Mouse (Mus musculus) liver, embryonic 11.5 days (tissue): ENCODE measurements around the gene Depdc7. TPM values are rescaled to one million over a fixed set of nuclear protein-coding genes. Genes with fewer than 3 reads are reported as not detected.
A peak's percentile ranks its signal among the peaks of the same experiment; 100 is the strongest.

Experiments
- ATAC-seq: fragments of 200-750 bp; cut with Nextera tagmentation; replicated peaks from 2 replicates; pipeline ENCODE4 v1.8.0; 2017; ENCODE audit warnings: moderate number of reproducible peaks, mild to moderate bottlenecking, moderate TSS enrichment, moderate library complexity; ENCODE audit not compliant: low FRiP score
- DNase-seq: peaks from one replicate; pipeline ENCODE4 v3.0.0-alpha.2; 2017; ENCODE audit warnings: low spot score
- H3K27ac ChIP-seq: fragments of 300-500 bp; sonication (generic); 2 replicates; pipeline ENCODE4 v1.5.1; 2014; ENCODE audit warnings: mild to moderate bottlenecking, low read depth, low read length, control low read depth
- H3K27me3 ChIP-seq: fragments of 300-500 bp; sonication (generic); replicated peaks from 2 replicates; pipeline ENCODE4 v1.6.1; 2014; ENCODE audit warnings: low read length, mixed read lengths; ENCODE audit not compliant: control insufficient read depth, insufficient read depth
- H3K36me3 ChIP-seq: fragments of 300-500 bp; sonication (generic); 2 replicates; pipeline ENCODE4 v1.6.1; 2014; ENCODE audit warnings: mild to moderate bottlenecking, low read length, moderate library complexity, mixed read lengths; ENCODE audit not compliant: control insufficient read depth, insufficient read depth
- H3K4me1 ChIP-seq: fragments of 300-500 bp; sonication (generic); replicated peaks from 2 replicates; pipeline ENCODE4 v1.6.1; 2014; ENCODE audit warnings: low read length, mixed read lengths; ENCODE audit not compliant: control insufficient read depth, insufficient read depth
- H3K4me2 ChIP-seq: fragments of 300-500 bp; sonication (generic); 2 replicates; pipeline ENCODE4 v1.6.1; 2014; ENCODE audit warnings: mild to moderate bottlenecking, control low read depth, moderate library complexity
- H3K4me3 ChIP-seq: fragments of 300-500 bp; sonication (generic); 2 replicates; pipeline ENCODE4 v1.5.1; 2014; ENCODE audit warnings: low read depth, low read length, control low read depth
- H3K9ac ChIP-seq: fragments of 300-500 bp; sonication (generic); 2 replicates; pipeline ENCODE4 v1.6.1; 2014; ENCODE audit warnings: low read depth, low read length, control low read depth
- H3K9me3 ChIP-seq: fragments of 300-500 bp; sonication (generic); 2 replicates; pipeline ENCODE4 v1.6.1; 2016; ENCODE audit warnings: low read length, inconsistent platforms, mixed read lengths; ENCODE audit not compliant: control insufficient read depth
- WGBS: fragments of 180-500 bp; shearing (Covaris S2); extraction: QIAGEN DNeasy Blood & Tissue Kit; methylation state at CpG from one replicate; pipeline ENCODE4 v1.1.7; 2014; 5-methylcytosine and 5-hydroxymethylcytosine counted together
- polyA plus RNA-seq: library from polyadenylated mRNA; unstranded; fragments of >200 nt; fragmentation: Nextera tagmentation; extraction: Ambion mirVana; gene quantifications from 2 replicates; pipeline ENCODE4 v1.2.1, GENCODE M21; 2014

The Depdc7 gene
- polyA plus RNA-seq, 1 experiment from 2014 or later = 10.3 TPM

GRCm38 (mm10) chr2:104710670-104711370 is 31.9 kb downstream of the Depdc7 start:
- Histone ChIP-seq H3K9me3 (no peaks in the 10 kb centered on the region), H3K27ac (no peak overlapping the region), H3K4me3 (peak overlapping the region; percentile 82), H3K4me1 (no peaks in the 10 kb centered on the region), H3K27me3 (peaks cover 8% of the 10 kb centered on the region; the same call in 1 of the 2 replicates), H3K9ac (no peak overlapping the region), H3K4me2 (peak overlapping the region; percentile 81), H3K36me3 (no peaks in the 10 kb centered on the region)
- WGBS = 28% methylated on average over 6 of the region's 6 CpGs
- DNase-seq (no peak), ATAC-seq (no peak)

- 65% methylated on average over 6 of the region's 6 CpGs for WGBS
These were observed 32.8 kb downstream of the Depdc7 start for GRCm38 (mm10) chr2:104709786-104710337.

GRCm38 (mm10) chr2:104704355-104704754 is 38.3 kb downstream of the Depdc7 start:
- Histone ChIP-seq H3K4me1 (no peaks in the 10 kb centered on the region), H3K4me3 (no peak overlapping the region), H3K9me3 (no peaks in the 10 kb centered on the region), H3K27ac (no peak overlapping the region), H3K27me3 (no peaks in the 10 kb centered on the region), H3K36me3 (no peaks in the 10 kb centered on the region), H3K9ac (no peak overlapping the region), H3K4me2 (no peak overlapping the region)
- ATAC-seq (no peak), DNase-seq (no peak)
- WGBS = 81% methylated on average over 3 of the region's 3 CpGs

More at GRCm38 (mm10) chr2:104709786-104710337, 32.8 kb downstream of the Depdc7 start:
- Histone ChIP-seq H3K9me3 (no peaks in the 10 kb centered on the region), H3K4me3 (no peak overlapping the region), H3K27ac (no peak overlapping the region), H3K4me2 (no peak overlapping the region), H3K36me3 (no peaks in the 10 kb centered on the region), H3K9ac (no peak overlapping the region), H3K4me1 (no peaks in the 10 kb centered on the region), H3K27me3 (peaks cover 8% of the 10 kb centered on the region; the same call in 1 of the 2 replicates)
- DNase-seq = no peak
- ATAC-seq = no peak

GRCm38 (mm10) chr2:104703158-104703557 is 39.5 kb downstream of the Depdc7 start:
- H3K27me3 ChIP-seq = no peaks in the 10 kb centered on the region
- H3K36me3 ChIP-seq = no peaks in the 10 kb centered on the region
- H3K9me3 ChIP-seq = no peaks in the 10 kb centered on the region
- no peak overlapping the region for H3K4me3 ChIP-seq
- WGBS = 85% methylated on average over 3 of the region's 3 CpGs
- no peak overlapping the region for H3K4me2 ChIP-seq
- no peak overlapping the region for H3K27ac ChIP-seq
- ATAC-seq (no peak), DNase-seq (no peak)
- no peaks in the 10 kb centered on the region for H3K4me1 ChIP-seq
- no peak overlapping the region for H3K9ac ChIP-seq

DNA sequence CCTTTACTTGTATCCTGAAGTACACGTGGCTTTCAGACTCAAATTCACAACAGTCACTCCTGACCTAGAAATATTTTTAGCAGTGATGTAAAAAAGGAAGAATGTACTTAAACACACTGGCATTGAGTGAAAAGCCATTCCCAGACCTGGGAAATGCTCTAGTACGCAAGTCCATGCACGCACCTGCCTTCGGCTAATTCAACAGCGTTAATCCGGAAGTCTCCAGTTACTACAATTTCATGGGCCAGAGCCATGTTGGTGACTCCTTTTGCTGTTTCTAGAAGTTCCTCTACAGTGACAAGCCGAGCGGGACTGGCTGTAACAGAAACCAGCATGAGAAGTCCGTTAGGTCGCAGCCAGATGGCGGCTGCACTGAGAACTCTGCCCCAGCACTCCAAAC is 43.0 kb downstream of the Depdc7 start:
- Histone ChIP-seq H3K4me1 (no peaks in the 10 kb centered on the region), H3K9me3 (no peaks in the 10 kb centered on the region), H3K27ac (no peak overlapping the region), H3K27me3 (no peaks in the 10 kb centered on the region), H3K4me2 (no peak overlapping the region), H3K36me3 (no peaks in the 10 kb centered on the region), H3K9ac (no peak overlapping the region), H3K4me3 (no peak overlapping the region)
- ATAC-seq (no peak), DNase-seq (no peak)
- WGBS = 84% methylated on average over 11 of the region's 11 CpGs

GRCm38 (mm10) chr2:104692551-104692950 is 50.1 kb downstream of the Depdc7 start:
- no peaks in the 10 kb centered on the region; the same call in 1 of the 2 replicates for H3K4me1 ChIP-seq
- no peak overlapping the region for H3K4me2 ChIP-seq
- ATAC-seq = no peak
- 55% methylated on average over 2 of the region's 2 CpGs for WGBS
- no peak overlapping the region for H3K4me3 ChIP-seq
- no peaks in the 10 kb centered on the region for H3K27me3 ChIP-seq
- H3K27ac ChIP-seq = no peak overlapping the region
- no peaks in the 10 kb centered on the region for H3K36me3 ChIP-seq
- H3K9me3 ChIP-seq = no peaks in the 10 kb centered on the region
- no peak for DNase-seq
- no peak overlapping the region for H3K9ac ChIP-seq

- Histone ChIP-seq H3K9ac (no peak overlapping the region), H3K9me3 (no peaks in the 10 kb centered on the region), H3K4me2 (no peak overlapping the region), H3K27ac (no peak overlapping the region), H3K36me3 (no peaks in the 10 kb centered on the region), H3K4me3 (no peak overlapping the region), H3K27me3 (no peaks in the 10 kb centered on the region), H3K4me1 (no peaks in the 10 kb centered on the region; the same call in 1 of the 2 replicates)
- ATAC-seq (no peak), DNase-seq (no peak)
- WGBS = 47% methylated on average over 4 of the region's 4 CpGs
These were observed 52.0 kb downstream of the Depdc7 start for GRCm38 (mm10) chr2:104690720-104691119.

DNA sequence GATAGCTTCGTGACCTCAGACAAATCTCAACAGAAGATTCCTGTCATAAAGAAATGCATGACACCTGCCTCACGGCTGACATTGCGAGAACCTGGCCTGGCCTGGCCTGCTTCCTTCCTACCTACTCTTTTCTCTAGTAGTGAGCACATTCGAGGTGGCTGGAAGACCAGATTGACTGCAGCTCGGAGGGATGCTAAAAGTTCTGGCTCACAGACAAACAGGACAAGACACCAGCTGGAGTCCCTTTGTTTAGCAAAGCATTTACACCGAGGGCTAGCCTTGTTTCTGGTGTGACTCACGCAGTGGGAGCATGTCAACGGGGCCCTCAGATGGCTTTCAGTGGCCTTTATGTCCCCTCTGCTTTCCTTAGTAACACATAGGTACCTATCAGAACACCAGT is 54.0 kb downstream of the Depdc7 start:
- no peak overlapping the region for H3K27ac ChIP-seq
- ATAC-seq (no peak), DNase-seq (no peak)
- peaks cover 4% of the 10 kb centered on the region; the same call in 1 of the 2 replicates for H3K36me3 ChIP-seq
- no peaks in the 10 kb centered on the region; the same call in 1 of the 2 replicates for H3K4me1 ChIP-seq
- H3K9ac ChIP-seq = no peak overlapping the region
- no peak overlapping the region for H3K4me3 ChIP-seq
- 75% methylated on average over 8 of the region's 8 CpGs for WGBS
- H3K9me3 ChIP-seq = no peaks in the 10 kb centered on the region
- no peaks in the 10 kb centered on the region for H3K27me3 ChIP-seq
- no peak overlapping the region for H3K4me2 ChIP-seq

DNA sequence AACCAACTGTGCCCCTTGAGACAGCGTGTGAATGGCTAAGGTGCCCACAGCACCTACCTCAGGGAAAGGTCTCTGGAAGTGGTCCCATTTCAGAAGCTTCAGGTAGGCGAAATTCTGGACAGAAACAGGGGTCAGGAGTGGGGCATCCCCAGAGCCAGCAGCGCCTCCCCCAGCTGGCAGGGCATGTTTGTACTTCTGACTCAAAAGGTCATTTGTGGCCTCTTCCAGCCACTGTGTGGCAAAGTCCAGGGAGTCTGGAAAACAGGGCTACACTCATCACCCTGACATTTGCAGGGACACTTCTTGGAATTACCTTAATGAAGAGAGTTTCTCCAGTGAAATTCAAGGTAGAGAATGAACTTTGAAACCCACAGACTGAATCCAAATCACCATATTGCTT is 54.4 kb downstream of the Depdc7 start:
- ATAC-seq (no peak), DNase-seq (no peak)
- Histone ChIP-seq H3K27me3 (no peaks in the 10 kb centered on the region), H3K4me2 (no peak overlapping the region), H3K4me3 (no peak overlapping the region), H3K9me3 (no peaks in the 10 kb centered on the region), H3K36me3 (peaks cover 5% of the 10 kb centered on the region; the same call in 1 of the 2 replicates), H3K27ac (no peak overlapping the region), H3K4me1 (no peaks in the 10 kb centered on the region; the same call in 1 of the 2 replicates), H3K9ac (no peak overlapping the region)
- WGBS = 62% methylated on average over 3 of the region's 3 CpGs
